Mouse (Mus musculus) left cerebral cortex, adult 11 months (tissue): ENCODE measurements around the gene Pln.

Source experiments
- DNase-seq: peaks from one replicate; pipeline ENCODE4 v3.0.0; 2022; ENCODE audit warnings: low spot score

The Pln gene

DNA sequence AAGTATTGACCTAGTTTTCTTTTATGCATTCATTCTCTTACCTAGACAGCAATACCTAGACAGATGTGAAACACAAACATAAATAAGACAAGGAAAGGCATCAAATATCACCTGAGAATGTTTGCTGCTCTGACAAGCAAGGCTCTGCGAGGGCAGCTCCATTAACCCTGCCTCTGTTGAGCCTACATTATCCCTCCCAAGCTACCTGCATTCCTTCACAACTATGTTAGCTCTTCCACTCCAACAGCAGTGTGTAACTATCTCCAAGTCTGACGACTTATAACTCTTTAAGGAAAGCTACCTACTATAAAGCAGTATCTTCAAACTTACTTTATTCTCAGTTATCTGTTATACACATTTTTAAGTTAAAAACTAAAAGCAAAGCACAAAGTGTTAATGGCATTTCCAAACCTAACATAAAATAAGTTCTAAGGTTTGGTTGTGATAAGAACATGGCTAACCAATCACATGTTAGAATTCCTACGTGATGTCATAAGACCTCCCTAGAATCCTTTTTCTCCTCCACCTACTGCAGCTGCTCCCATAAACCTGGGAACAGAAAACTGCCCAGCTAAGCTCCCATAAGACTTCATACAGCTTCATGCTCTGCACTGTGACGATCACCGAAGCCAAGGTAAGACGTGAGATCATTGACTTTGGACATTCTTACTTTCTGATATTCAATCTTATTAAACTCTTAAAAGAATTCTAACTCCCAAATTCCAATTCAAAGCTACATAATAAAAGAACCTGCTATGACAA lies at the start of gene Pln:
Gene Pln, plus strand, starts transcription at position 506 of the 762 bp plus-strand sequence.
- DNase-seq, result no peak

DNA sequence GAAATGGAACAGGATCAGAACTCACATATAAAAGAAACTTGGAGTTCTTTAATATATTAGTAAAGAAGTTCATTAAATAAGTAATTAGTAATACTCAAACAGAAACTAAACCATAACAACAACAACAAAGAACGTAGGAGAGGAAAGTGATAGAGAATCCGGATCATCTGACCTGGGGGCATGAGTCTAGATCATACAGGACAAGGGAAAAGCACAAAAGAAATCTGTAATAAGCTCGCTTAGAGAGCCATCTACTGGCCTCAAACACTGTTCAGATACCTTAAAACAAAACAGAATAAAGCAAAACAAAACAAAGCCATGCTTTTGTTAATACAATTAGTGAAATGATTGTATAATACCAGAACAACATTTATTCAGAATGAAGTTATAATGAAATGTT lies 31.6 kb upstream of the Pln start:
- peak; percentile 13 for DNase-seq

- no peak for DNase-seq
Measured at GRCm38 (mm10) chr10:53306674-53307073, 30.8 kb upstream of the Pln start.

DNA sequence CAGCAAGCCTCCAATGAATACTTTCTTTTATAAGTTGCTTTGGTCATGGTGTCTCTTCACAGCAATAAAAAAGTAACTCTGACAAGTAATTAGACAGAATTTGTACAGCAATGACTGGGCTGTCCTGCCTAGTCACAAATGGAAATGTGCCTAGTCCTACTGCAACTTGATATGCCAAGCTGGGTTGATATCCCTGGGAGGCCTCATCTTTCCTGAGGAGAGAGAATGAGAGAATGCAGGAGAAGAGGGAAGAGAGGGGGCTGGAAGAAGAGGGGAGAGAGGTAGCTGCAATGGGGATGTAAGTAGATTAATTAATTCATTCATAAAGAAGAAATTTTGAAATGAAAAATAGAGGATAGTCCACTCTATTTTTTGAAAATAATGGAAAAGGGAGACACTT lies 14.1 kb upstream of the Pln start:
- no peak for DNase-seq

GRCm38 (mm10) chr10:53324663-53325062 lies 12.8 kb upstream of the Pln start:
- DNase-seq, result no peak

DNA sequence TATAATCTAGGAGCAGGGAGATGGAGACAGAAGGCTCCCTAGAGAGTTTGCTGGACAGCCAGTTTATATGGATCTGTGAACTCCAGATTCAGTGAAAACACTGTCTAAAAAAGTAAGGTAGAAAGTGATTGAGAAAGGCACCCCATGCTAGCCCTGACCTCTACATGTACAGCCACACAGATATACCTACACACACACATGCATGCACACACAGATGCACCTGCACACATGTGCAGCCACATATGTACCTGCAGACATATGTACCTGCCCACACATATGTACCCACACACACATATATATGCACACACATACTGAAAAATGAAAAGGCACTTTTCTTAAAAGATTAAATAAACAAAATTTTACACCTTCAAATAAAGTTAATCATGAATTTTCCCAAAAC lies 11.1 kb upstream of the Pln start:
- DNase-seq, result no peak

GRCm38 (mm10) chr10:53329257-53329656 lies 8.2 kb upstream of the Pln start:
- DNase-seq, result no peak

GRCm38 (mm10) chr10:53332752-53333151 lies 4.7 kb upstream of the Pln start:
- DNase-seq, result no peak

DNA sequence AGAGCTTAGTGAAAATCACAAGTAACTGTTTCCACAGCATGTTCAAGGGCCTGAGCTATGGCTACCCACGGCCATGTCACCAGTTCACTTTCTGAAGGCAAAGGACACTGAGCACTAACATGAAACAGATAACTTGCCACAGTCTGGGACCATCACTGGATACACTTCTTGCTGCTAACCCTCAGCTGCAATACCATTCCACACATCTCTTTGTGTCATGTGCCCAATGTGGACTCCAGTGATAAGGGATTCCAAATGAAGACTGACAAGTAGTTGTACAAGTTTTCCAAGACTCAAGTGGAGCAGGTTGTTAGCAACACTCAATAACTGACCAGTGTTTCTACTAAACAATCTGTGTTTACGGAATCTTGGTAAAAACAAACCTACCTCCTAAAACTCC lies 2.2 kb upstream of the Pln start:
- no peak for DNase-seq

GRCm38 (mm10) chr10:53335974-53336373 lies 1.5 kb upstream of the Pln start:
- DNase-seq, result no peak

- DNase-seq, result no peak
Measured at GRCm38 (mm10) chr10:53339045-53339444, 1.6 kb downstream of the Pln start.

GRCm38 (mm10) chr10:53341288-53341965 lies 4.0 kb downstream of the Pln start:
- DNase-seq, result no peak

DNA sequence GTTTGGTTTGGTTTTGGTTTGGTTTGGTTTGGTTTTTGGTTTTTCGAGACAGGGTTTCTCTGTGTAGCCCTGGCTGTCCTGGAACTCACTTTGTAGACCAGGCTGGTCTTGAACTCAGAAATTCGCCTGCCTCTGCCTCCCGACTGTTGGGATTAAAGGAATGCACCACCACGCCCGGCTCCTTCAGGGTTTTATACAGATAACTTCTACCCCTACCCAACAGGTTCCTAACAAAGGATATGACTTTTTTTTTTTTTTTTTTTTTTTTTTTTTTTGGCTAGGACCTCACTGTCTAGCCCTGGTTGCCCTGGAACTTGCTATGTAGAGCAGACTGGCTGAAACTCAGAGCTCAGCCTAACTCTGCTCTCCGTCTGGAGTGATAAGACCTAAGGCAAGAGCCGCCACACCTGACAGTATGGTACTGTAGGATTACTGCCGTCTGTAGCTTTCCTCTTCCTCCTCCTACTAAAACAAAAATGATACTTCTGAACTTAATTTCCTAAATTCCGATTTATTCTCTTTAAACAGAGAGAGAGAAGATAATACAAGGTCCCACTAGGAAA lies 4.8 kb downstream of the Pln start:
- no peak for DNase-seq

DNA sequence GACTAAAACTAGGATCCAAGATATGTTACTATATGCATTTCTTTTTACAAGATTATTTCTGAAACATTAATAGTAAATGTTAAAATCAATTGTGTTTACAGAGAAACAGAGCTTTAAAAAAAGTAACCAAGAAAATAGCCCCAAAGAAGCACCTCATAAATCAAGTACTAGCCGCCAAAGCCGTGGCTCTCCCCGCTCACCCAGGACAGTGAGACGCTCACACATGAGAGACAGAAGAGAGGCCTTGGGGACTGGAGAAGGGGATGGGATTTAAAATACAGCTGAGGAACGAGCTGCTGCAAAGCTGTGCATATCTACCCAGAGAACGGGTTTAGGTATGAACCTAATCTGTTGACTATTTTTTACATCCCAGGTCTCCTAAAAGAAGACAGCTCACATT lies 5.9 kb downstream of the Pln start:
- no peak for DNase-seq

- DNase-seq, result no peak
Measured at GRCm38 (mm10) chr10:53343865-53344264, 6.4 kb downstream of the Pln start.

- DNase-seq, result no peak
Measured at GRCm38 (mm10) chr10:53345508-53345907, 8.0 kb downstream of the Pln start.

DNA sequence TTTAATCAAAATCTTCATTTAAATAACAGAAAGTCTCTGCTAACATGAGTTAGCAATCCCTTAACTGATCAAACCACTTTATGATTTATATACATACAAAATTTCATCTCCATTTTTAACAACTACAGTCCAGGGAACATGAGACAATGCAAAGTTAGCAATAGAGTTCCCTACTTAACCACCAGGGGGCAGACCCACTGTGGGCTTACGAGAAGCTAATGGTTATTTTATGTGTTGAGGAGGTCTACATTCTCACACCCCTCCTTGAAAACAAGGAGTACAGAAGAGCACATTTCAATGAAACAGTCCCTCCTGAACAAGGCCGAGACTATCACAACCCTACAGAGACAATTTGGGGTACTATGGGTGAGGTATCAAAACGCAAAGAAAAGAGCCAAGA lies 9.0 kb downstream of the Pln start:
- DNase-seq, result no peak

- no peak for DNase-seq
Measured at GRCm38 (mm10) chr10:53346916-53347315, 9.4 kb downstream of the Pln start.

DNA sequence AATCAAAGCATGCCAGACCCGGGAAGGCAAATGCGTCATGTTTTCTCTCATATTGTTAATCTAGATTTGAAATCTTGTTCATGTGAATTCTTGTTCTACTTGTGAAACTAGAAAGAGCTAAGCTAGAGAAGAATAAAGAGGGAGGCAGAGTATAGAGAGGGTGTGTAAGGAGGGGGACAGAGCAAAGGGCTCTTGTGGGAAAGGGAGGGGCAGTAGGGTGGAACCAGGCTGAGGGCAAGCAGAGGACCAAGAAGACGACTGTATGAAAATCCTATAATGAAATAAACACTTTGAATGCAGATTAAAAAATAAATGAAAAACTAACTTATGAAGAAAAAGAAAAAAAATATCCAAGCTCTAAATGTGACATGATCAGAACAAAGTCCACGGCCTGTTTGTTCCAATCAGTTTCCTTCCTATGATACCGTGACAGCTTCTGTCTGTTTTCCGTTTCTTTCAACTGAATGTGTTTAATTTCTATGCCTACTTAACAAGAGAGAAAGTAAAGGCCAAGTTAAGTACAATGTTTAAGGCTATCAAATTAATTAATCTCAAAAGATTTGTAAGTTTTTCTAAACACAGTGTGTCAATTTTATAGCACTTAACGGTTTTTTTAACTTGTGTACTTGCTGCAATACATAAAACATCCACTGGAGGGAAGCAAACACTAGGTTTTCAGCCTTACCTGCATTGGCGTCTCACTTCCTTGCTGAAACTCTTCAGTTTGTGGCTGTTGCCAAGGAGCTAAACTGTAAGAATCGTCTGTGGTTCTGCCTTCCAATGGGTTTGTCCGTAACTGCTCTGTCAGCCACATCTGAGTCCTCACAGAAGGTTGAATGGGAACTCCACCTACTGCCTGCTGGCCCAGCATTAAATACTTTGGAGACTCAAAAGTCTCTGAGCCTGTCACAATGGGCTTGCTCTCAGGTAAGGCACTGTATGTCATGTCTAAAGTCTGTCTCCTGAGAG lies 10.6 kb downstream of the Pln start:
- DNase-seq, result peak; percentile 56

GRCm38 (mm10) chr10:53349254-53349653 lies 11.8 kb downstream of the Pln start:
- no peak for DNase-seq

DNA sequence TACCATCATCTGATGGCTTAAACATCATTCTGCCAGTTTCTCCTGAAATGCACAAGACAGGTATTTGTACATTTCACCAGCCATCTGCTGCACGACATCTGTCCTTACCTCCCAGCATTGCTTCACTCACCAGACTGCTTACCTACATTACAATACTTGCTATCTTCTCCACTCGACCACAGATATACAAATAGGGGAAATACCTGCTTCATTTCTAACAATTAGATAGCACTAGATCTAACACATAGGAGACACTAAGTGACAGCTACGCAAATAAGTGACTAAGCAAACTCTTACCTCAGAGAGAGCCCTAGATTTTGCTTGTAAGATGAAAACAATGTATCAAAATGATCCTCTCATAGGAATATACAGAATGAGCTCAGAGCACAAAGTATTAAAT lies 16.2 kb downstream of the Pln start:
- no peak for DNase-seq

DNA sequence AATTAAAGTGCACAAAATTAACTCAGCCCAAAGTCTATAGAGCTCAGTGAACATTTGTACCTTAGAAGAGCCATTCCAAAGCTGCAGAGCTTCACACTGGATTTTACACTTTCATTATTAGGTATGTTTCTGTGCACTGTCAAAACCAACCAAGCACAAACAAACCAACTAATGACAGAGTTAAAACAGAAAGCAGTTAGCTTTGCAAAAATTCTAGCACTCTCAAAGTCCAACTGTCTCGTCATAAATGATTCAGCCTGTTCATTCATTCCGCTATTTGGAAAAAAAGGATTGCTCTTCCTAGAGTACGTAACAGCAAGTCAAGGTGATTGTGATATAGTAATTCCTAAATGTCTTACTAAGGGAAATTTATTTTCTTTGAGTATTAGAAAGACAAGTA lies 21.5 kb downstream of the Pln start:
- no peak for DNase-seq
